Mouse (Mus musculus) gastrocnemius, postnatal 10 days (tissue): ENCODE results near the gene Fgfr2. TPM values are rescaled to one million over a fixed set of nuclear protein-coding genes. Genes with fewer than 3 reads are reported as not detected.
A peak's percentile ranks its signal among the peaks of the same experiment; 100 is the strongest.
"Not testable (repeated sequence)": the region's sequence is repeated elsewhere in the genome, so short reads cannot be mapped to it uniquely, and the experiment has no call there.

Source experiments
- DNase-seq: peaks from one replicate; pipeline ENCODE4 v3.0.0; 2021; ENCODE audit warnings: mixed read lengths
- total RNA-seq, 2 experiments: library from RNA; stranded (reverse); gene quantifications; 2 replicates each; pipeline ENCODE4 v1.2.3; 2021

Gene Fgfr2
- total RNA-seq, 2 experiments from 2014 or later: 3.0 to 6.1 TPM

DNA sequence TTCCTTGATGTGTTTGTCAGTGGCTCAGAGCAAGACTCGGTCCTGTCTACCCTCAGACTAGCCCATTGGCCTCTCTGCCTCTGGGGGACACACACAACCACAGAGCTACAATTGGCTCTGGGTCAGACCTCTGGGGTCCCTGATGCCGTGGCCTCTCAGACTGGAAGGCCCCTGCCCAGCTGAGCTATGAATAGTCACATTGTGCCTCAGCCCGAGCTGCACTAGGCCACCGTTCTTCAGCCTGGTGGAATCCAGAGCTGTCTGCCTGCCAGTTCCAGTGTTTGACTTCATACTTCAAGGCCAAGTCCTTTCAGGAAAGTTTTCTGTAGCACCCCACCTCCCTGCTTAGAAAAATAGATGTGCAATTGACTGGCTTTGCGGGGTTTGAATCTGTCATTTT lies 434.4 kb downstream of the Fgfr2 start:
- no peak for DNase-seq

GRCm38 (mm10) chr7:132687897-132688296 lies 435.3 kb downstream of the Fgfr2 start:
- no peak for DNase-seq

DNA sequence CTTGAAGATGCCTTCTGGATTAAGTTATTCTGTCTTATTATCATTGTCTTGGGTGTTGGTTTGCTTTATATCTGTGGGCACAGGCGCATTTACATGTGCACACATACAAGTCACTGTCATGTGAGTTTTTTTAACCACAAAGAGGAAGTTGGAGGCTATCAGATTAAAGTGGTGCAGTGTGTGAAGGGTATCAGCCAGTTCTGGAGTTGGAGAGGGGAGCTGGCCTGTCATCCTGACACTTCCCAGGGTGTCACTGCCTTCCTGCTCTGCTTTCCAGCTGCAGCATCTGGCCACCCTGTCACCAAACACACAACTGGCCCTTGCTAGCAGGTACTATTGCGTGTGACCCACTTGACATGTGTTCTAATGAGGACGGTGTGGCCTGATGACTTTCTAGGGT lies 436.6 kb downstream of the Fgfr2 start:
- DNase-seq: no peak

- DNase-seq: no peak
Measured at GRCm38 (mm10) chr7:132683923-132684322, 439.2 kb downstream of the Fgfr2 start.

DNA sequence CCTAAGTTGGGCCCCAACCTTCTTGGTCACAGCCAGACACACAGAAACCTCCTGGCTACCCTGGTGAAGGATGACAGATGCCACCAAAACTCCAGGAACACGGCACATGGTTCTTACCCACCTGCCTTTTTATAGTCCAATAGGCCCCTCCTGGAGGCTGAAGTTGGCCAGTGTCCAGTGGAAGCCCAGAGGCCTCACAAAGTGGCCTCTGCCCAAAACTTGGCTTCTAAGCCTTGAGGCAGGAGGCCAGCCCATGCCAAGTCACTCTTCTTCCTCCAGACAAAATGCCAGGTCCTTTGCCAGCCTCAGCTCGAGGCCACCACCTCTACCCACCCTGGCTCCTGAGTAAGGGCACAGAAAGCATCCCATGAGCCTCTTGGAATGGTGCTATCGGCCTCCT lies 440.2 kb downstream of the Fgfr2 start:
- no peak for DNase-seq

DNA sequence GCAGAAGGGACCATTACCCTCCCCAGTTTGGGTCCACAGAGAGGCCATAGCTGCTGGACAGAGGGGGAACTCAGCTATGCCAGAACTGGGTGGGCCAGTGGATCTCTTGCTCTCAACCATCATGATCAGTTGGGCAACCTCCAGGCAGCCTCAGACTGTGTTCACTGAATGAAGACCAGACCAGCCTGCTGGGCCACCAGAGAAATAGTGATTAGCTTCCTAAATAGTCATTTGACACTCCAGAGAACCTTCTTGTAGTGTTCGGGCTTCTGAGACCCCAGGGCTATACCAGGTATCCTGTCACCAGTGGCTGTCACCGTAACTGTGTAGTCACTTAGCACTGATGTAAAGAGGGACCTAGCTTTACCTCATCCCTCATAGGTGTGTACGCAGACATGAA lies 440.8 kb downstream of the Fgfr2 start:
- no peak for DNase-seq

GRCm38 (mm10) chr7:132681831-132682230 lies 441.3 kb downstream of the Fgfr2 start:
- no peak for DNase-seq

- DNase-seq: no peak
Measured at GRCm38 (mm10) chr7:132681296-132681695, 441.9 kb downstream of the Fgfr2 start.

- DNase-seq: no peak
Measured at GRCm38 (mm10) chr7:132679549-132679948, 443.6 kb downstream of the Fgfr2 start.

- DNase-seq: no peak
Measured at GRCm38 (mm10) chr7:132679117-132679516, 444.0 kb downstream of the Fgfr2 start.

GRCm38 (mm10) chr7:132675922-132676321 lies 447.2 kb downstream of the Fgfr2 start:
- no peak for DNase-seq

DNA sequence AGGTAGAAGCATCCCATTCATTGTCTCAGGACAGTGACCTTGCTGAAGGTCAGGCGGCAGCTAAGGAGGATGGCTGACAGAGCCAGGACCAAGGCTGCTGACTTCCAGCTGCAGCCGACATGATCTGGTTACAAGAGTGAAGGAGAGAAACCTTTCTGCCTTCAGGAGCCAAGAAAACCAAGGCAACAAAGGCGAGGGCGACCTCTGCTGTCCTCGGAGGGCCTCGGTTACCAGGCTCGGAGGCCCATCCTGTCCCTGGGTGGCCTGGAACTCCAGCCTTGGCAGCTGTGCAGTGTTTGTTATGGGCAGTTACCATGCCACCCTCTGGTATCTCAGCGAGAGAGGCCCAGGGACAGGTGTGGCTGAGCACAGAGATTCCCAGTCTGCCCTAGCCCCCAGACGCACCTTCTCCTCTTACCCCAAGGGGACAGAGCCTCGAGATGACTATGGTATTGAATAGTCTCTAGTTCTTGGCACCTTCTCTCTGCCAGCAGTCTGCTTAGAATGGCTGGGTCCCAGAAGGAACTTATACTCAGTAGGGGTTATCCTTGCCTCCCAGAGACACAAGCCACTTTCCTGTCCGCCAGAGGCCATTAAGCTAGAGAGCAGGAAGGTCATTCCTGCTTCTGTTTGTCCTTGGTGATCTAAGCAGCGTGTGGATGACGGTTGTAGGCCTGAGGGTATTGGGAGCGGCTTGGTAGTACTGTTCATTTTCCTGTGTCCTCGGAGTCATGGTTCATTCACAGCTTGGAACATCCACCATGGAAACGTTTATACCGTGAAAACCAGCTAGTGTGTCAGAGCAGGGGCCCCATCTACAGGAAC lies 449.0 kb downstream of the Fgfr2 start:
- DNase-seq: peak; percentile 72

DNA sequence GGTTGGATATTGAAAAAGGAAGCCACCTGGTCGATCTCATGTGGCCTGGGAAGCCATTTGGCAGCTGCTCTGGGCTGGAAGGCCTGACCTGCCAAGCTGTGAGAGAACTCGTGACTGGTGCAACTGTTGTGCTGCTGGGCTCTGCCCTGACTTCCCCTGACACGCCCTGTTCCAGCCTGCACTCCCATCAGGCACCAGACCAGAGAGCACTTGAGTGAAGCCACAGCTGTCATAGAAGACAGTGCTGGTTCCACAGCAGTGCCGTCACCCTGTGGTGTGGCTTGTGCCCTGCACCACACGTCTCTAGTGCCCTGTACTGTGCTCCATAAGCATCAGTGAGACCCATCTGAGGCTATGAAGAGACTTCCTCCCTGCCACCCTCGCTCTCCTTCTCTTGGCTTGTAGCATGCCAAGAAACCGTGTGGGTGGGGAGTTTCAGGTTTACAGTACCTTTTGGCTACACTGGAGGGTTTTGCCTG lies 450.6 kb downstream of the Fgfr2 start:
- peak; percentile 49 for DNase-seq

DNA sequence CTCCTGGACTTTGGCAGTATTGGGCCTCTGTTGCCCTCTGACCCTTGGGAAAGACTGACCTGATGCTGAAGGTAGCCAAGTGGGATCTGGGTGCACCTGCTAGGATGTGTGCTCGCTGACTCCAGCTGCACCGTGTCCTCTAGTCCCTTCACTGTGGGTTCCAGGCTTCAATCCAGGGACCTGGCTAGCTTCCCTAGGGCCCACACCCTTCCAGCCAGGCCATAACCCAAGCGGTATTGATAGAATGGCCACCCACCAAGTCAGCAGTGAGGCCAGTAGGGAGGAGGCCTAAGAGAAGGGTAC lies 452.3 kb downstream of the Fgfr2 start:
- DNase-seq: peak; percentile 62

GRCm38 (mm10) chr7:132669999-132670862 lies 452.9 kb downstream of the Fgfr2 start:
- no peak for DNase-seq

- DNase-seq: no peak
Measured at GRCm38 (mm10) chr7:132668604-132669003, 454.5 kb downstream of the Fgfr2 start.

- no peak for DNase-seq
Measured at GRCm38 (mm10) chr7:132666516-132666915, 456.6 kb downstream of the Fgfr2 start.

- DNase-seq: no peak
Measured at GRCm38 (mm10) chr7:132665664-132666382, 457.3 kb downstream of the Fgfr2 start.

- DNase-seq: no peak
Measured at GRCm38 (mm10) chr7:132664815-132665214, 458.3 kb downstream of the Fgfr2 start.

DNA sequence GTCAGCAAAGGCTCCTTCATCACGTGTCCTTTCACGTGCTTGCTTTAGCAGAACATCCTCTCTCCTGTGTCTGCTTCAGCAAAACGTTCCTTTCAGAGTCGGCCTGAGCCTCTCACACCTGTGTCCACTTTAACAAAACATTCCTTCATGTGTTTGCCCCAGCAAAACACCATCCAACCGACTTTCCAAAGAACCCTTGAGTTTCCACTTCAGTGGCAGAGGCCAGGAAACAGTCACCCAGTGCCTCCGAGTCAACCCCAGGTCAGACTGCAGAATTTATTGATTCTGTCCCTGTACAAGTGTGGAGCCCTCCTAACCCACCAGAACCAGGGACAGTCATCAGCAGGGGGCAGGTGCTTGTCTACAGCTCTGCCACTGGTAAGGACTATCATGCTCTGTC lies 460.3 kb downstream of the Fgfr2 start:
- not testable (repeated sequence) for DNase-seq

- DNase-seq: no peak
Measured at GRCm38 (mm10) chr7:132659633-132660032, 463.5 kb downstream of the Fgfr2 start.

DNA sequence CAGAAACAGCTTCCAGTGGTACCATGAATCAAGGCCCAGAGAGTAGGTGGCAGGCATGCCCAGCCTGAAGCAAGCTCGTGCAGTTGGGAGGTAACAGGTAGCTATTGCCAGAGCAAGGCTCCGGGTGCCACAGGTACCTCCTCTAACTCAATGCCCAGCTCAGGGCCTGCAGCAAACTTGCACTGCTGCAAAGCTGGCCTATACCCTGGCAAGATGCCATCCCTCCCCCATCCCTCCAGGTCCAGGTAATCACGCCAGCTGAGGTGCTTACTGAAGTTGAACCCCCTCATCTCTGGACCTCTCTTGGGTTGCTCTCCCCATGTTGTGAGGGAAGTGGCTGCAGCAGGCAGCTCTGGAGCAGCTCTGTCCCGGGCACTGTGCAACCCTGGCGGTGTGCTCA lies 464.5 kb downstream of the Fgfr2 start:
- DNase-seq: no peak

GRCm38 (mm10) chr7:132658058-132658450 lies 465.1 kb downstream of the Fgfr2 start:
- peak; percentile 42 for DNase-seq
